Mouse (Mus musculus) forebrain, embryonic 15.5 days (tissue): Measurements from ENCODE around the gene Tmem169. TPM values are rescaled to one million over a fixed set of nuclear protein-coding genes. Genes with fewer than 3 reads are reported as not detected.
A peak's percentile ranks its signal among the peaks of the same experiment; 100 is the strongest.

Experiments used
- ATAC-seq: fragments of 200-750 bp; cut with Nextera tagmentation; replicated peaks from 2 replicates; pipeline ENCODE4 v1.8.0; 2017; ENCODE audit warnings: mild to moderate bottlenecking, moderate TSS enrichment, moderate library complexity
- H3K27ac ChIP-seq: fragments of 300-500 bp; sonication (generic); replicated peaks from 2 replicates; pipeline ENCODE4 v1.5.1; 2015; ENCODE audit warnings: mild to moderate bottlenecking, inconsistent platforms
- H3K27me3 ChIP-seq: fragments of 300-500 bp; sonication (generic); 2 replicates; pipeline ENCODE4 v1.6.1; 2015; ENCODE audit warnings: inconsistent platforms
- H3K36me3 ChIP-seq: fragments of 300-500 bp; sonication (generic); 2 replicates; pipeline ENCODE4 v1.6.1; 2015; ENCODE audit warnings: mild to moderate bottlenecking, inconsistent platforms
- H3K4me1 ChIP-seq: fragments of 300-500 bp; sonication (generic); 2 replicates; pipeline ENCODE4 v1.6.1; 2015; ENCODE audit warnings: inconsistent platforms
- H3K4me2 ChIP-seq: fragments of 300-500 bp; sonication (generic); replicated peaks from 2 replicates; pipeline ENCODE4 v1.6.1; 2015; ENCODE audit warnings: mild to moderate bottlenecking, inconsistent platforms
- H3K4me3 ChIP-seq: fragments of 300-500 bp; sonication (generic); 2 replicates; pipeline ENCODE4 v1.5.1; 2015; ENCODE audit warnings: mild to moderate bottlenecking, inconsistent platforms
- H3K9ac ChIP-seq: fragments of 300-500 bp; sonication (generic); replicated peaks from 2 replicates; pipeline ENCODE4 v1.6.1; 2015; ENCODE audit warnings: mild to moderate bottlenecking, inconsistent platforms
- H3K9me3 ChIP-seq: fragments of 300-500 bp; sonication (generic); 2 replicates; pipeline ENCODE4 v1.6.1; 2016; ENCODE audit warnings: inconsistent platforms
- WGBS: fragments of 180-500 bp; shearing (Covaris S2); methylation state at CpG from one replicate; pipeline ENCODE4 v1.1.7; 2015; ENCODE audit warnings: mixed read lengths; 5-methylcytosine and 5-hydroxymethylcytosine counted together
- polyA plus RNA-seq: library from polyadenylated mRNA; unstranded; fragments of >200 nt; fragmentation: Nextera tagmentation; extraction: Ambion mirVana; gene quantifications from 2 replicates; pipeline ENCODE4 v1.2.1, GENCODE M21; 2015

Tmem169 gene
- polyA plus RNA-seq, 1 experiment from 2014 or later, result 34.0 TPM

DNA sequence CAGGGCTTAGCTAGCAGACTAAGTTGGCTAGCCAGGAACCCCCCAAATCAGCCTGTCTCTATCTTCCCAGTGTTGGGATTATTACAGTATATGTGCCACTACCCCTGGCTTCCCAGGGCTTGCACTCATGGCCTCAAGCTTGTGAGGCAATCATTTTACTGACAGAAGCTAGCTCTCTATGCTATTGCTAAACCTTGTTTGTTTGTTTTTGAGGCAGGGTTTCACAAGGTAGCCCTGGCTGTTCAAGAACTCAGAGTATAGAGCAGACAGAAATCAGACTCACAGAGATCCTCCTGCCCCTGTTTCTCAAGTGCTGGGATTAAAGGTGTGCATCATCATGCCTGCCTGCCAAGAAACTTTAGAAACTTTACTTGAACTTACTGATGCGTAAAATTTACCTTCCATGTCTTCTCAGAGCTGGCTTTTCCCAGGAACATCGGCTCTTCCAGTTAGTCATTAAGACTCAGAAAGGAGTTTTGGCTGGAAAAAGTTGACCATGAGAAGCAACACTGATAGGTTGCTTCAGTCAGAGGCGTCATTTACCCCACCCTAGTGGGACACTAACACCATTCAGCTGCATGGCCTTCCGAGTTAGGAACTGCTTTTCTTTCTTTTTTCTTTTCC lies 4.5 kb downstream of the Tmem169 start:
- H3K27me3 ChIP-seq, result no peaks in the 10 kb centered on the region
- no peak overlapping the region for H3K27ac ChIP-seq
- H3K4me2 ChIP-seq, result no peak overlapping the region
- H3K4me3 ChIP-seq, result no peak overlapping the region
- H3K9ac ChIP-seq, result no peak overlapping the region
- no peaks in the 10 kb centered on the region for H3K9me3 ChIP-seq
- WGBS, result 86% methylated on average over 4 of the region's 4 CpGs
- H3K4me1 ChIP-seq, result peaks cover 32% of the 10 kb centered on the region
- no peak for ATAC-seq
- H3K36me3 ChIP-seq, result 0 out of 2 replicates have a peak, but pooled peaks cover 3% of the 10 kb centered on the region

GRCm38 (mm10) chr1:72290896-72291295 lies 6.7 kb downstream of the Tmem169 start:
- no peak overlapping the region for H3K4me3 ChIP-seq
- ATAC-seq, result no peak

DNA sequence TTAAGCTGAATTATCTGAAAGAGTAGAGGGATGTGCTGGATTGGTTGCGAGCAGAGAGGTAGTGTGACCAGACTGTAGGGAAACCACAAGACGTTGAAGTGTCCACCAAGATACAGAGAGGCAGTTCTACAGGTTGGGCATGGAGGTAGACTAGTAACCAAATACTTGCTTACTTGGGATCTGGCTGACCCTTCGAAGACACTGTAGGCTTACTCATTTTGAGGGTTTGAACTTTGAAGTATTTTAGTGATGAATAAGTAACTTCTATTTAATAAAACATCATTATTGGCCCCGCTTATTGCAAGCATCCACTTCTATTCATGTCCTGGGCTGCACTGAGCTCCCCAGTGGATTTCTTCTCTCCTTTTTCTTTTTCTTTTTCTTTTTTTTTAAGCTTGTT lies 7.3 kb downstream of the Tmem169 start:
- WGBS, result 96% methylated on average over 4 of the region's 4 CpGs
- Histone ChIP-seq H3K4me2 (no peak overlapping the region), H3K4me1 (peaks cover 11% of the 10 kb centered on the region), H3K4me3 (no peak overlapping the region), H3K27me3 (no peaks in the 10 kb centered on the region), H3K36me3 (0 out of 2 replicates have a peak, but pooled peaks cover 3% of the 10 kb centered on the region), H3K9me3 (no peaks in the 10 kb centered on the region), H3K9ac (no peak overlapping the region), H3K27ac (no peak overlapping the region)
- no peak for ATAC-seq

More at GRCm38 (mm10) chr1:72290896-72291295, 6.7 kb downstream of the Tmem169 start:
- H3K27me3 ChIP-seq, result no peaks in the 10 kb centered on the region
- H3K27ac ChIP-seq, result no peak overlapping the region
- WGBS, result 96% methylated on average over 4 of the region's 4 CpGs
- no peaks in the 10 kb centered on the region for H3K9me3 ChIP-seq
- H3K36me3 ChIP-seq, result 0 out of 2 replicates have a peak, but pooled peaks cover 3% of the 10 kb centered on the region
- H3K4me1 ChIP-seq, result peaks cover 16% of the 10 kb centered on the region
- no peak overlapping the region for H3K9ac ChIP-seq
- H3K4me2 ChIP-seq, result no peak overlapping the region

- Histone ChIP-seq H3K4me3 (no peak overlapping the region), H3K4me2 (no peak overlapping the region), H3K27ac (no peak overlapping the region), H3K36me3 (0 out of 2 replicates have a peak, but pooled peaks cover 3% of the 10 kb centered on the region), H3K9me3 (no peaks in the 10 kb centered on the region), H3K9ac (no peak overlapping the region), H3K4me1 (peaks cover 6% of the 10 kb centered on the region), H3K27me3 (no peaks in the 10 kb centered on the region)
- no peak for ATAC-seq
- 92% methylated on average over 2 of the region's 2 CpGs for WGBS
Observed at GRCm38 (mm10) chr1:72291925-72292324, 7.8 kb downstream of the Tmem169 start.

DNA sequence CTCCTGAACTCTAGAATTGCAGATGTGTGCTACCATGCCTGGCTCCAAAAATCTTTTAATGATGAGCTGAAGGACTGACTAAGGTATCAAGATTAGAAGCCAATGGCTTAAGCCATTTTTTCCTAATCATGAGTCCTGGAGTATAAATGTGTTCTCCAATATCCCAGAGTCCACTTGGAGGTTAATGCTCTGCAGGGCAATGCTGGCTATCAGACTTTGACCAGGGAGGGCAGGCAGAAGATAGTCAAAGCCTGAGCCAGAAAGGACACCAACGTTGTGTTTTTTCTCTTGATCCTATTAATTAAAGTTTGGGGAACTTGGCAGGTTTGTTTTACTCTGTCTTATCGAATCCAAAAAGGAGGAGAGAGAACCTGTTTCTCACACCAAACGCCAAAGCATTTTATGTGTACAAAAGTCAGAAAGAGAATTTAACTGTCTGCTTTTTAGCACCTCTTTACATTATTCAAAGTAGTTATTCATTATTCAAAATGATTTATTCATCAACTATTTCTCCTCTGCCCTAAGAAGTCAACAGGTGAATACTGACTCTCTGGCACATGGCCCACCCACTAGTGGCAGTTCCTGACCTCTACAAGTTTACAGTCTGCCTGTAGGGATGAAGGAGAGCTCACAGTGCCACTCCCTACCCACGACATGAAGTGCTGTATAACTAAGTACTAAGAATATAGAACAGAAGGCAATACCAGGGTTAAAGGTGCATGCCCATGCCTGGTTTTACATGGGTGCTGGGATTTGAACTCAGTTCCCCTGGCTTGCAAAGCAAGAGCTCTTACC lies 9.9 kb downstream of the Tmem169 start:
- Histone ChIP-seq H3K9ac (no peak overlapping the region), H3K9me3 (no peaks in the 10 kb centered on the region), H3K27me3 (no peaks in the 10 kb centered on the region), H3K27ac (no peak overlapping the region), H3K36me3 (0 out of 2 replicates have a peak, but pooled peaks cover 11% of the 10 kb centered on the region), H3K4me3 (no peak overlapping the region), H3K4me2 (no peak overlapping the region), H3K4me1 (no peaks in the 10 kb centered on the region)
- WGBS, result 80% methylated on average over 4 of the region's 4 CpGs
- no peak for ATAC-seq

DNA sequence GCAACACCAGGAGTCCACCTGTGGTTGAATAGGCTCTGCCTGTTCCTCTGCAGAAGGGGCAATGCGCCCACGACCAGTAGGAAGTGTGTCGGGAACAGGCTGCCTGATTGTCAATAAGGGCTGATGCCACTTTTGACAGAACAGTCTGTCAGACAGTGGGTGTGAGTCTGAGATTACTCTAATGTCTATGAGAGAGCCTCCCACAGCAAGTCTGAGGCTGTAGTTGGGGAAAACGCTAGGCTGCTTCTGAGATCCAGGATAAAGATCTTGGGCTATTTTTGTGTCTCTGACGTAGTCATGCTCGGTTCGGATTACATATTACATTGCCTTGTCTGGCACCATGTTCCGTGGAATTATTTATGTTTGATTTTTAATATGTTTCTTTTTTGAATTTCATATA lies 11.6 kb downstream of the Tmem169 start:
- WGBS, result 87% methylated on average over 8 of the region's 8 CpGs
- no peak for ATAC-seq
- Histone ChIP-seq H3K9me3 (no peaks in the 10 kb centered on the region), H3K9ac (no peak overlapping the region), H3K4me1 (no peaks in the 10 kb centered on the region), H3K36me3 (peaks cover 16% of the 10 kb centered on the region; the same call in 1 of the 2 replicates), H3K4me2 (no peak overlapping the region), H3K27ac (no peak overlapping the region), H3K4me3 (no peak overlapping the region), H3K27me3 (no peaks in the 10 kb centered on the region)

DNA sequence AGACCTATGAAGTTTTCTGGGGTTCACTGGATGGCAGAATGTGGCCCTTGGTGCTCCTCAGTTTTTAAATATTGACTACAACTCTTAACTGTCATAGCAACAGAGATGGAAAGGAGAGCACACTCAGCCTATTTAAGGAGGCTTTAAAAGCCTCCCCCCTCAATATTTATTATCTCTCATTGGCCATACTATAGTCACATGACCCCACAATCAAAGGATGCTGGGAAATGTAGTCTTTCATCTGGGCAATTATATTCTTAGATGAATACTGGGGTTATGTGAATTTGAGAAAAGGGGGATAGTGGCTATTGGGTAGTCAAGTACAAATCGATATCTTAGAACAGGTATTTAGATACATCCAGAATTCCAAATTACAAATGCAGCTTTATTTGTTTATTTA lies 17.7 kb downstream of the Tmem169 start:
- ATAC-seq, result no peak
- WGBS, result 89% methylated on average over 1 of the region's 1 CpGs
- Histone ChIP-seq H3K36me3 (peaks cover 24% of the 10 kb centered on the region; the same call in 1 of the 2 replicates), H3K4me2 (no peak overlapping the region), H3K9ac (no peak overlapping the region), H3K4me1 (peaks cover 3% of the 10 kb centered on the region; the same call in 1 of the 2 replicates), H3K27ac (no peak overlapping the region), H3K9me3 (no peaks in the 10 kb centered on the region), H3K27me3 (no peaks in the 10 kb centered on the region), H3K4me3 (no peak overlapping the region)

- Histone ChIP-seq H3K27ac (peak overlapping the region; percentile 96), H3K9me3 (no peaks in the 10 kb centered on the region), H3K4me3 (no peak overlapping the region), H3K36me3 (peaks cover 3% of the 10 kb centered on the region; the same call in 1 of the 2 replicates), H3K9ac (no peak overlapping the region), H3K4me2 (peak overlapping the region; percentile 57; the same call in 1 of the 2 replicates), H3K4me1 (peaks cover 10% of the 10 kb centered on the region), H3K27me3 (no peaks in the 10 kb centered on the region)
- no peak for ATAC-seq
- WGBS, result 35% methylated on average over 3 of the region's 3 CpGs
Observed at GRCm38 (mm10) chr1:72306241-72306640, 22.1 kb downstream of the Tmem169 start.

- H3K27me3 ChIP-seq, result no peaks in the 10 kb centered on the region
- ATAC-seq, result peak; percentile 86
- H3K27ac ChIP-seq, result peak overlapping the region; percentile 96
- no peaks in the 10 kb centered on the region; the same call in 1 of the 2 replicates for H3K36me3 ChIP-seq
- peak overlapping the region; percentile 76 for H3K9ac ChIP-seq
- H3K4me1 ChIP-seq, result peaks cover 10% of the 10 kb centered on the region
- 3% methylated on average over 11 of the region's 11 CpGs for WGBS
- peak overlapping the region; percentile 66 for H3K4me3 ChIP-seq
- H3K4me2 ChIP-seq, result peak overlapping the region; percentile 57
- no peaks in the 10 kb centered on the region for H3K9me3 ChIP-seq
Observed at GRCm38 (mm10) chr1:72306679-72307181, 22.6 kb downstream of the Tmem169 start.

DNA sequence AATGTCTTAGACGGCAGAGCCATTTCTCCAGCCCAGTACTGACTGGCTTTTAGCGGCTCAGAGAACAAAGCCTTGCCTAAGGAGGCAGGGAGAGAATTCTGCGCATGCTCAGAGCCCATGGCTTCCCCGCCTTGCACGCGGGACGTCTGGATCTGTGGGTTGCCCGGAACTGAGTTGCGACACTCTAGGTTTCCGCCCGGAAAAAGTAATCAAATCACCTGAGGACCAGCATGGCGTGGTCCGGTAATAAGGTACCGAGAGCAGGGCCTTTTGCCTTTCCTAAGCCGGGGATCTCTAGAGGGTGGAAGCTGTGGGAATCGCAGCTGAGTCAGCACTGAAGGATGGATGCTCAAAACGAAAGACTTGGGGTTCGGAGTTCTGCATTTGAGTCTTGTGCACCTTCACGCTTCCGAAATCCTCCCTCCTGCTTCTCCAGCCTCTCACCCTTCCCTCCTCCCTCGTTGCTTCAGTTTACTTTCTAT lies 23.2 kb downstream of the Tmem169 start, which contains the start of gene Xrcc5:
Xrcc5 (plus strand) TSS at position 105 of the 482 bp plus-strand sequence.
- peak within 1 kb of the TSS; percentile 96 for H3K27ac ChIP-seq
- H3K4me1 ChIP-seq, result peaks cover 10% of the 10 kb centered on the region
- ATAC-seq, result peak; percentile 98
- peak within 1 kb of the TSS; percentile 76 for H3K9ac ChIP-seq
- peak within 1 kb of the TSS; percentile 57 for H3K4me2 ChIP-seq
- no peaks in the 10 kb centered on the region for H3K9me3 ChIP-seq
- H3K27me3 ChIP-seq, result no peaks in the 10 kb centered on the region
- H3K36me3 ChIP-seq, result no peaks in the 10 kb centered on the region; the same call in 1 of the 2 replicates
- H3K4me3 ChIP-seq, result peak within 1 kb of the TSS; percentile 66
- WGBS, result 0% methylated on average over 21 of the region's 21 CpGs

DNA sequence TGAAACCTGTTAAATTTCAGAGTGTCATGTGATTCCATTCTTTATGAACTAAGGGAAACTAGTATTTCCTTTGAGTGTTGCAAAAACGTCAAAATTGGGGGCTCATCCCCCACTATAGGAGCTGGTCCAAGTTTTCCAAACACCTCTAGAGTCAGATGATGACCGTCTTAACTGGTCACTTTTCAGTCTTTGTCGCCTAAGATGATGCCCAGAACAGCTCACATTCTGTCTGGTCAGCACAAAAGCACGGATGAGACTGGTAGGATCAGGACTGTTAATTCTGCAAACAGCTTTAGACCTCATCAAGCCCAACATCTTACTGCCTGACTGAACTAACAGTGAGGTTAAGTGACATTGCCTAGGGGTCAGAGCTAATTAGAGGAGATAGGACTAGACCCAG lies 24.8 kb downstream of the Tmem169 start:
- H3K4me2 ChIP-seq, result no peak overlapping the region; the same call in 1 of the 2 replicates
- ATAC-seq, result no peak
- no peak overlapping the region for H3K9ac ChIP-seq
- H3K27me3 ChIP-seq, result no peaks in the 10 kb centered on the region
- no peak overlapping the region for H3K4me3 ChIP-seq
- peaks cover 10% of the 10 kb centered on the region for H3K4me1 ChIP-seq
- no peak overlapping the region for H3K27ac ChIP-seq
- no peaks in the 10 kb centered on the region for H3K36me3 ChIP-seq
- no peaks in the 10 kb centered on the region for H3K9me3 ChIP-seq
- 68% methylated on average over 4 of the region's 4 CpGs for WGBS
